Mouse (Mus musculus): Measurements from ENCODE around the gene Rpl6.

- TF ChIP-seq POLR2A (IDR thresholded peaks at IDR 0.05; ENCODE audit: low read depth, low read length): no peak
- no peak for TF ChIP-seq CTCF (IDR thresholded peaks at IDR 0.05; ENCODE audit: extremely low read depth, insufficient read length, insufficient replicate concordance, low read depth, low read length)
These were observed 2.3 kb downstream of the Rpl6 start for GRCm38 (mm10) chr5:121206540-121206939.
